8 mouse cellular contexts compared by ENCODE assay signal in genomic region chr4:150226818-150227688, GRCm38 (mm10). TPM values are rescaled to one million over a fixed set of nuclear protein-coding genes. Genes with fewer than 3 reads are reported as not detected.
DNase-seq lines count a peak whose midpoint lies in the region; ATAC-seq and TF ChIP-seq lines count a peak whose summit lies in the region.

No protein-coding gene starts in this region.

- DNase-seq in lung, embryonic 14.5 days, result no peak
- no peak for DNase-seq in lung, postnatal 4 days
- peak; percentile 87 for DNase-seq in gastrocnemius, adult 2 months
- DNase-seq in kidney, postnatal 10 days, result peak; percentile 62
- peak; percentile 95 for DNase-seq in midbrain, postnatal 0 days (ENCODE audit: low spot score)
- DNase-seq in thymus, postnatal 0 days (ENCODE audit: low spot score), result no peak
- no peak for DNase-seq in urinary bladder, postnatal 25 days (ENCODE audit: low spot score)

- peak overlapping the region; percentile 36; the same call in 1 of the 2 replicates for H3K27ac ChIP-seq in lung, embryonic 14.5 days (ENCODE audit: low read depth)
- H3K27ac ChIP-seq in gastrocnemius, adult 2 months, result peak overlapping the region; percentile 73
- H3K27ac ChIP-seq in midbrain, postnatal 0 days (ENCODE audit: low read depth, low read length), result peak overlapping the region; percentile 38; the same call in 1 of the 2 replicates

- no peak overlapping the region for H3K4me2 ChIP-seq in lung, embryonic 14.5 days
- no peak overlapping the region for H3K4me2 ChIP-seq in midbrain, postnatal 0 days (ENCODE audit: low read depth, low read length, poor library complexity, severe bottlenecking)

- no peaks in the 10 kb centered on the region for H3K27me3 ChIP-seq in lung, embryonic 14.5 days (ENCODE audit: insufficient read depth, low read length)
- no peaks in the 10 kb centered on the region for H3K27me3 ChIP-seq in midbrain, postnatal 0 days (ENCODE audit: insufficient read depth, low read length)

- no peak; the same call in 1 of the 2 replicates for ATAC-seq in lung, embryonic 14.5 days (ENCODE audit: insufficient read depth)
- peak; percentile 88 for ATAC-seq in cerebellum, adult (ENCODE audit: insufficient number of reproducible peaks, low FRiP score, low TSS enrichment)
- peak; percentile 91 for ATAC-seq in midbrain, postnatal 0 days (ENCODE audit: low FRiP score)

- no peak overlapping the region for H3K4me3 ChIP-seq in lung, embryonic 14.5 days (ENCODE audit: low read depth, low read length)
- H3K4me3 ChIP-seq in gastrocnemius, adult 2 months, result no peak overlapping the region
- H3K4me3 ChIP-seq in midbrain, postnatal 0 days (ENCODE audit: low read depth, low read length), result no peak overlapping the region

- 67% methylated on average over 6 of the region's 7 CpGs for WGBS in lung, embryonic 14.5 days
- 51% methylated on average over 7 of the region's 7 CpGs for WGBS in midbrain, postnatal 0 days

- H3K9me3 ChIP-seq in lung, embryonic 14.5 days (ENCODE audit: low read depth, low read length), result no peaks in the 10 kb centered on the region
- H3K9me3 ChIP-seq in midbrain, postnatal 0 days (ENCODE audit: low read length), result no peaks in the 10 kb centered on the region

- TF ChIP-seq CTCF in lung, embryonic 14.5 days (IDR thresholded peaks at IDR 0.05; ENCODE audit: low read depth), result no peak
- no peak for TF ChIP-seq CTCF in gastrocnemius, adult 2 months (IDR thresholded peaks at IDR 0.05)
- no peak for TF ChIP-seq CTCF in midbrain, postnatal 0 days (IDR thresholded peaks at IDR 0.05)

- H3K9ac ChIP-seq in lung, embryonic 14.5 days, result no peak overlapping the region
- H3K9ac ChIP-seq in midbrain, postnatal 0 days (replicated peaks; ENCODE audit: low read length, poor library complexity, severe bottlenecking), result no peak overlapping the region

- H3K36me3 ChIP-seq in lung, embryonic 14.5 days (ENCODE audit: insufficient read depth), result no peaks in the 10 kb centered on the region
- H3K36me3 ChIP-seq in midbrain, postnatal 0 days (ENCODE audit: insufficient read depth, low read length), result no peaks in the 10 kb centered on the region

- intact Hi-C loops in gastrocnemius, adult 2 months (cut with DNase I), result no loop called here

- H3K4me1 ChIP-seq in lung, embryonic 14.5 days (ENCODE audit: insufficient read depth), result peaks cover 11% of the 10 kb centered on the region; the same call in 1 of the 2 replicates
- 0 out of 2 replicates have a peak, but pooled peaks cover 4% of the 10 kb centered on the region for H3K4me1 ChIP-seq in midbrain, postnatal 0 days (ENCODE audit: insufficient read depth, low read length)

RNA-seq across cellular contexts. Expression of gene Eno1, which starts 9.5 kb away (rescaled TPM):
- 1,829 and 1,952 TPM in 2 replicates for polyA plus RNA-seq in lung, embryonic 14.5 days (2014; fragmentation: Nextera tagmentation; extraction: Ambion mirVana)
- total RNA-seq in gastrocnemius, adult 2 months (2021), result 10 to 100 TPM; 68.1 to 92.0 TPM
- 438 and 440 TPM in 2 replicates for total RNA-seq in midbrain, postnatal 0 days (2014; rRNA removed)
- 1,069 and 1,129 TPM in 2 replicates for polyA plus RNA-seq in midbrain, postnatal 0 days (2015; fragmentation: Nextera tagmentation; extraction: Ambion mirVana)
- 700 and 780 TPM in 2 replicates for polyA plus RNA-seq in thymus, postnatal 0 days (2015; fragmentation: Nextera tagmentation; extraction: Ambion mirVana)

RNA-seq across cellular contexts. Expression of gene Car6, which starts 25.9 kb away (rescaled TPM):
- not detected in 2 replicates for polyA plus RNA-seq in lung, embryonic 14.5 days (2014; fragmentation: Nextera tagmentation; extraction: Ambion mirVana)
- total RNA-seq in gastrocnemius, adult 2 months (2021), result not detected
- not detected in 2 replicates for total RNA-seq in midbrain, postnatal 0 days (2014; rRNA removed)
- polyA plus RNA-seq in midbrain, postnatal 0 days (2015; fragmentation: Nextera tagmentation; extraction: Ambion mirVana), result not detected in 2 replicates
- polyA plus RNA-seq in thymus, postnatal 0 days (2015; fragmentation: Nextera tagmentation; extraction: Ambion mirVana), result 0.30 and 0.93 TPM in 2 replicates

RNA-seq across cellular contexts. Expression of gene Rere, which starts 54.4 kb away (rescaled TPM):
- polyA plus RNA-seq in lung, embryonic 14.5 days (2014; fragmentation: Nextera tagmentation; extraction: Ambion mirVana), result 41.1 and 41.5 TPM in 2 replicates
- total RNA-seq in gastrocnemius, adult 2 months (2021), result 10 to 100 TPM; 71.3 to 95.7 TPM
- 36.8 and 44.3 TPM in 2 replicates for total RNA-seq in midbrain, postnatal 0 days (2014; rRNA removed)
- 17.9 and 22.7 TPM in 2 replicates for polyA plus RNA-seq in midbrain, postnatal 0 days (2015; fragmentation: Nextera tagmentation; extraction: Ambion mirVana)
- polyA plus RNA-seq in thymus, postnatal 0 days (2015; fragmentation: Nextera tagmentation; extraction: Ambion mirVana), result 9.8 and 13.6 TPM in 2 replicates

Comparison
In these comparisons a context has a peak if more than half of its experiments do, and no peak if none do; other contexts are left out.
1. DNase-seq: peak in gastrocnemius, adult 2 months (single experiment), kidney, postnatal 10 days (single experiment) and midbrain, postnatal 0 days (single experiment); none in lung, embryonic 14.5 days (single experiment), lung, postnatal 4 days (0 of 2), thymus, postnatal 0 days (single experiment) and urinary bladder, postnatal 25 days (single experiment).
2. Peak in every context shown above with its lines, with median percentiles within 50 percentile points of each other: H3K27ac ChIP-seq.